Mouse (Mus musculus) activated CD4-positive, CD25-positive, alpha-beta regulatory T cell, adult 4 months (primary cell): ENCODE results near the gene Bbs7. TPM values are rescaled to one million over a fixed set of nuclear protein-coding genes. Genes with fewer than 3 reads are reported as not detected.

ENCODE experiments used
- ATAC-seq: one replicate; pipeline ENCODE4 v1.8.0; 2017
- polyA plus RNA-seq, 2 experiments: library from polyadenylated mRNA; unstranded; fragments of 100-300 nt; shearing (Covaris generic); gene quantifications; one replicate each; pipeline ENCODE4 v1.2.1; 2017

Gene Bbs7
- polyA plus RNA-seq, 2 experiments from 2014 or later: 0.17 TPM; not detected in 1

DNA sequence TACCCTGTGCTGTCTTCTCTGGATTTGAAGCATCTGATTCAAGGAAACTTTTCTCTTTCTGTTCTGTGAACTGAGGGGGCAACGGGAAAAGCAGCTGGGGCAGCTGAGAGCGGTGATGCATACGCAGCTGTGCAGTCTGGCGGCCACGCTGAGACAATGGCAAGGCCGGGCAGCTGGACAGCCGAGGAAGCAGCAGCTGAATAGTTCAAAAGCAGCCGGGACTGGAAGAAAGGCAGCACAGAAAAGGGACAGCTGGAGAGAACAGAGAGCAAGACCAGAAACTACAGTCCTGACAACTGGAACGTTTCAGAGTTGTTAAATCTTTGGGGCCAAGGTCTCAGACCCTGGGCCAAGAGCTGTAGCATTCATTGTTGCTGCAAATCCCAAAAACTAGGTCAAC, 61.9 kb downstream of the Bbs7 start:
- ATAC-seq: no peak

DNA sequence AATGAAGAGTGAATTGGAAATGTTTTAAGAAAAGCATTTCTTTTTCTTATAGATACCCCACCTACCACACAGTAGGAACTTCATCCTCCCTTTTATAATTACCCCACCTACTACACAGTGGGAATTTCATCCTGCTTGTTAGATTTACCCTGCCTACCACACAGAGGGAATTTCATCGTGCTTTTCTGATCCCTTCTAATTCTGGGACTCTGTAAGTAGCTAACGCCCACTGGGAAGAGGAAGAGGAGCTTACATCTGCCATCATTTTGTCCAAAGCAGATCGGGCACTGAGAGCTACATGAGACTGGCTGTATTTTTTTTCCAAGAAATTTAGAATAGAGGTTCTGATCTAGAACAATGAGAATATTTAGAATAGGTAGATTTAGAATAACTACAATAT, 68.3 kb downstream of the Bbs7 start:
- ATAC-seq: no peak

DNA sequence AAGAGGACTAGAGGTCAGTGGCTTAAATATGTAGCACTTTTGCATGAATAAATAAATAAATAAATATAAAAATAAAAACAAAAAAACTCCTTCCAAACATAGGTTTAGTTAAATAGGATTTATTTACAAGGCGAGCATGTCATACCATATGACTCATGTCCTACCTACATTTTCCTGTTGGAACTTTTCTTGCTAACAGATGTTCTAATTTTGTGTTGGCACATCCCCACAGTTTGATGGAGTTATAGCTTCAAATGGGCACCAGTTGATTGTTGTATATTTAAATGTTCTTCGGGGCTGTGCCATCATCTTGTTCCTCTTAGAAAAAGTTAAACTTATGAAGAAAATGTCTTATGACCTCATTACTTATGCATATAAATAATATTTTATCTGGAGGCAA, 71.9 kb downstream of the Bbs7 start:
- no peak for ATAC-seq

DNA sequence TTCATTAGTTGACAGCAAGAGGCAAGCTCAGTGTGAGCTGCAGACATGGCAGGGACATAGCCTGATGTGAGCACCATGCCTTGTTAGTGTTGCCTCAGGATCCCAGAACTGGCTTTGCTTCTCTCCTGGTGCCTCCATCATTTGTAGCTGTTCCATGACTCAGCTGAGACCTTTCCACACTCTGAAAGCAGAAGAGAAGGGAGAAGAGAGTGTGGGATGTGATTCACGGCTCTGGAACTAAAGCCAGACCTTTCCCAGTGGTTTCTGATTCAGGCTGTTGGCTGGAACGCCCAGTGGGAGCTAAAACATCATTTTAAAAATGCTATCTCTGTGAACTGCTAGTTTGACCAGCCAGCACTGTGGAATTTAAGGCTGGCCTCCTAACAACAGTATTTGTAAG, 72.5 kb downstream of the Bbs7 start:
- ATAC-seq: no peak

DNA sequence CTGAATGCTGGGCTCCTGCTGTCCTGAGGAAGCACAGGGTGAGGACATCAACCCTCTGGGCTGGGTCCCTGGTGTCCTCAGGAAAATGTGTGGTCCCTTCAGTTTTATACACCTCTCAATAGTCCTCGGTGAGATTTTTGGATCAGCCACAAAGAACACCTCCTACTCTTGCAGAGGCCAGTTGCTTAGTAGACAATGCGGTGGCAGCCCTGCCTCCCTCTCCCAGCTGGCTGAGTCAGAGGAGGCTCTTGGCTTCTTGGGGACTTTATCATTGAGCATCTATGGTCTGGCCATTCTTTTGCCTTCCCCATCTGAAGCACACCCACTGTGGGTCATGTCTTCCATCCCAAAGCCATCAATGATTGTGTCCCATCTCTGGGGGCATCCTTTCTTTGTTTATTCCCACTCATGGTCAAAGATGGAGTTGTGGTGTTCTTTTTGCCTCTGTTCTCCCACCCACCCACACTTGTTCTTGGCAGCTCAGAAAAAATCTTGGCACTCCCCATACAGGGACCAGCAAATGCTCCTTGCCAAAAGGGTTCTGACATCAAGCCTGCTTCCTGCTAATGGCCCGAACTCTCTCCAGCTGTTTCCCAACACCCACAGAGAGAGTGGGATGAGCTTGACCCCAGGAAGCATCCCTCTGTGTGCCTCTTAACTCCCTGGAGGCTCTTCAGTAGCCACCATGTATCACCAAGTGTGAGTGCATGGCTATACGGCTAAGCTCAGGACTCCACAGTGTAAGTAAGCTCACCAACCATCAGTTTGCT, 75.4 kb downstream of the Bbs7 start:
- no peak for ATAC-seq

DNA sequence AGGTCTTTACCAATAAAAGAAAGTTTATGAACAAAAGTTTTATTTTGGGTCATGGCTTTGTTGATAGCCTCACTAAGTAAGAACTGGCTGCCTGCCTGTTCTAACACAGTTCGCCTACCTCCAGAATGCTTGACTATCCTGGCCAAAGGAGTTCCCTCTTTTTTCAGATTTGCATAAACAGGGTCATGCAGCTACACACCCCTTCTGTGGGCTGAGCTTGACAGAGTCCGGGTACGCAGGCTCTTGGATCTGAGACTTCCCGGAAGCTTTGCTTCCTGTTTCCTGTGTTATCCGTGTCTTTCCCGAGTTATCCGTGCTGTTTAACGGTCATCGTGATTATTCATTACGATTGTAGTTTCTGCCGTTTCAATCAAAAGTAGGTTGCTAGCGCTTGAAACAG, 77.2 kb downstream of the Bbs7 start:
- no peak for ATAC-seq

DNA sequence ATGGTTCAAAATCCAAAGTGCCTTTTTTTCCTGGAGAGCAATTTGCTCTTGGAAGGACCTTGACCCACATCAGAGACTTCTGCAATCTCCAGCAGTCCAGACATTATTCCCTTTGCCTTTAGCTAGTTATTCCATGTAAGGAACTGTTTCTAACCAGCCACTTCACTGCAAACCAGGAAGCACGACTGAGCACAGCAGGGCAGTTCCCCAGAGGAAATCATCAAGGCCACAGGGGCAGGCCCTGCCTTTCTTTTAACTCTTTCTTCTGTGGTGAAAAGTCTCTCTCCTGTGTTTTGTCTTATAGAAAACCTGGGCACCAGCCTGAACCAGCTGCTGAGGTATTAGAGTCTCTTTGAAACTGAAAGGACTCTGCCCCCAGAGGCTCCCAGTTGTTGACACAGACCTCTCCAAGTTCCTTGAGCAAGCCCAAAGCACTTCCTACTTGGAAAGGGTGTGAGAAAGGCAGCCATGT, 80.0 kb downstream of the Bbs7 start:
- no peak for ATAC-seq

DNA sequence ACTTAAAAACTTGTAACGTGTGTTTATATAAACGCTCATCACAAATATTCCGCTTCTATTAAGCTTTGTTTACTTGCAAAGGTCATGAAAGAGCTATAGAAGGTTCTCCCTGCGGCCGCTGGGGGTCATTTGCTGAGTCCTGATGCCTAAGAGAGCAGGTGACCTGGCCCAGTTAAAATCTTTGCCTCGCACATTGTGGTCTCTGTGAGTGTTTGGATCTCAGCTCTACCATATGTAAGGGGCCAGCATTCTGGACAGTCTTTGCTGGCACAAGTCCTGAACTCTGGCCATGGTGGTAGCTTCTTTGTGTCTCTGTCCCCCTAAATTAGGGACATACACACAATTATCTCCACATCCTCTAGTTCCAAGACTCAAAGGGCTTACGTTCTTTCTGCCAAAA, 80.5 kb downstream of the Bbs7 start:
- ATAC-seq: no peak

DNA sequence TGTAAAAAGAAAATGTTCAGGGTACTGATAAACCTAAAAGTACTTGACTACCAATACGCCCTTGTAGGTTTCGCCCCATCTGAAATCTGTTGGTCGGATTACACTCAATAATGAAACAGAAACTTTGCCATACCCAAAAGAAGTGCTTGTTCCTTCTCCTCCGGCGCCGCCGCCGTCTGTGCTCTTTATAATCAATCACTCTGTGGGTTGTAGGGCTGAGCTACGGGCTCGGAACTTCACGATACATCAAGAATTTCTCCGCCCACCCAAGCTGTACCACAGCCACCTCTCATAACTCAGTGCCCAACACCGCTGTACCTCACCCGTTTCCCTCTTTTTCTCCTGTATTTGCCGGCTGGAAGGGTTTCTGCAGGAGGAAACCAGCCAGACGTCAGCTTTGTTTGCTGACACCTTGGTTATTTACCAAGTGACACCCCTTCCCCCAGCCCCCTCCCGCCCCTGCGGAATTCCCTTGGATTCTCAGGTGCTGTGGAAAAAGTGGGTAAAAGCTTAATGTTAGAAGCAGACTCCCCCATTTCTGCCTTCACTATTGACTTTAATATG, 81.2 kb downstream of the Bbs7 start:
- no peak for ATAC-seq

DNA sequence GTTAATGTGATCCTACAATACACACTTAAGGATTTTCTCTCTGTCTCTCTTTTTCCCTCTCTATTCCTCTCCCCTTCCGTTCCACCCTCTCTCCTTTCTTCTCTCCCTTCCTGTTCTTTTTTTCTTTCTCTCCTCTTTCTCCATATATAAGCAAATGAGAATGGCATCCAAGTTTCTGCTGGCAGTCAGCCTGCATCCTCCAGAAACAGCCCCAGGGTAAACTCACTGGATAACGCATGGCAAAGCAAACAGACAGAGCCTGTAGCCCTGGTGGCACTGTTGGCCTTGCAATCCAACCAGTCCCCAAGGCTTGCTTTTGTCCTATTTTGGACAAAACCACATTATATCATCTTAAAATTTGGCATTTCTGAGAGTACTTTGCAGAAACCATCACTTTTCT, 82.0 kb downstream of the Bbs7 start:
- ATAC-seq: no peak

DNA sequence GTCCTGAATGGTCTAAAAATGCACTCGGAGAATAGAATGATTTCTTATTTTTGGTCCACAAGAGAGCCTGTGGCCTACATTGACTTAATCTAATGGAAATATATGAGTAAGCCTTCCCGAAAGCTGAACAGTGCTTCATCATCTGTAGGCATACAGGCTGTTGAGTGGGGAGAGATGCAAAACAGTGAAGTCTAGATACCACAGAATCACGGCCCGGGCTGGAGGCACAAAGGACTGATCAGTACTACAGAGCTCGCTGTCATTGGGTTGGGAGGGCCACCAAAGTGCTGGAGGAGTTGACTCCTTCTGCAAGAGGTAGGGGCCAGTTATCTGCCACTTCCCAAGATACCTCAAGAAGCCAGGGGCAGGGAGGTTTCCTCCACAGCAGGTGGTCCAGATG, 82.5 kb downstream of the Bbs7 start:
- no peak for ATAC-seq

DNA sequence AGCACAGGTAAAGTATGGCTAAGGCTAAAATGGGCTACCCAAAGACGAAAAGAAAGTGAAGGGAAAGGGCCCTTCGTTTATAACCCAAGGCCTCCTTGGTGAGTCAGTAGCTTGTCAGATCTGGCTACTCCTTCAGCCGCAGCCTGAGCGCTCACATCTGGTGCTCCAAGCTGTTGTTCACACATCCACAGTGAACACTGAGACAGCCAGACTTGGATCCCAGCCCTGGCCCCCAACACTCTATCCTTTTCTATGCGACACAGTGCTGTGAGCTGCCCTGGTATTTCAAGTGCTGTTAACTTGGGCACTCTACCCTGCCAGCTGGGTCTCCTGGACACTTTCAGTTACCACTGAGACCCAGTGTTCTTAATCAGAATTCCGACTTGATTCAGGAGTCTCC, 82.9 kb downstream of the Bbs7 start:
- ATAC-seq: no peak

DNA sequence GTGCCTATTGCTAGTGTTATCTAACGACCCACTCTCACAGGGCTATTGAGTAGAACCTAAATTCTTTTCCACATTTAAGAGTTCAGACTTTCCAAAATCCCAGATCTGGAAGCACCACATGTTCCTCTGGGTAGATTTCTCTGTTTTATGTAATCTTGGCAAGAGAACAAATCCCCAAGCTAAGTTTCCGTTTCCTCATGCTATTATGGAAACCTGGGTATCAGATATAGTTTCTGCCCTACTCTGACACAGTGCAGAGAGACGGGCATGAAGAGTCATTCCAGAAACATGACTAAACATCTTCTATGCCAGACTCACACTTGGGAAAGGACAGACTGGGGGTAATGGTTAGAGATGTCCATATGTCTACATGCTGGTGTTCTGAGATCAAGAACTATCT, 88.8 kb downstream of the Bbs7 start:
- ATAC-seq: no peak

Other genes starting within 250 kb of the Bbs7 start
- 100 to 1,000 TPM; 135 to 153 TPM for gene Anxa5, start 137.6 kb downstream of the Bbs7 start, polyA plus RNA-seq
- 1 to 10 TPM in 1 of 2 experiments, under 1 TPM in 1; 0.59 to 2.4 TPM for gene 1810062G17Rik, start 137.5 kb downstream of the Bbs7 start, polyA plus RNA-seq
- gene Gm11549, start 91.7 kb downstream of the Bbs7 start, polyA plus RNA-seq: not detected
- 10 to 100 TPM; 48.1 to 54.1 TPM for gene Exosc9, start 60.9 kb downstream of the Bbs7 start, polyA plus RNA-seq
- gene Ccna2, start 41.3 kb downstream of the Bbs7 start, polyA plus RNA-seq: 10 to 100 TPM; 14.7 to 15.1 TPM
- gene Trpc3, start 76.7 kb upstream of the Bbs7 start, polyA plus RNA-seq: 1 to 10 TPM in 1 of 2 experiments, not detected in 1; 1.3 TPM
- 10 to 100 TPM; 52.6 to 74.6 TPM for gene 4932438A13Rik, start 249.6 kb upstream of the Bbs7 start, polyA plus RNA-seq